Mouse (Mus musculus) heart, adult 11 months (tissue): ENCODE data around the gene E130114P18Rik.
A peak's percentile ranks its signal among the peaks of the same experiment; 100 is the strongest.

ENCODE experiments used
- DNase-seq: peaks from one replicate; pipeline ENCODE4 v3.0.0; 2022

The E130114P18Rik gene

DNA sequence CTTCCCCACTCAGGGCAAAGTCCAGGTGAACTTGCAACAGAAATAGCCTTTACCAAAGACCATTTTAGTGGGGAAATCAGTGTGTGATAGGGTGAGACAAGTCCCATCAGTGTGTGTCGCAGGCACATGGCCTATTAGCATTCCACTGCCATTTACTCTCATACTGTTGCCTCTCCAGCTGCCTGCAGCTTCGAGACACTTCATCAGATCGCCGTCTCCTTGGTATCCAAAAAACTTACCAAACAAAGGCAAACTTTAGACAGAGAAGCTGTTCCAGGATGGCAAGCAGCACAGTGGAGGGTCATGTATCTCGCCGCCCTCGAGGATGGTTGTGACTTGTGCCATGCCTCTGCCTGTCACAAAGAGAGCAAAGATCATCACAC lies 87.5 kb downstream of the E130114P18Rik start:
- DNase-seq, result no peak

DNA sequence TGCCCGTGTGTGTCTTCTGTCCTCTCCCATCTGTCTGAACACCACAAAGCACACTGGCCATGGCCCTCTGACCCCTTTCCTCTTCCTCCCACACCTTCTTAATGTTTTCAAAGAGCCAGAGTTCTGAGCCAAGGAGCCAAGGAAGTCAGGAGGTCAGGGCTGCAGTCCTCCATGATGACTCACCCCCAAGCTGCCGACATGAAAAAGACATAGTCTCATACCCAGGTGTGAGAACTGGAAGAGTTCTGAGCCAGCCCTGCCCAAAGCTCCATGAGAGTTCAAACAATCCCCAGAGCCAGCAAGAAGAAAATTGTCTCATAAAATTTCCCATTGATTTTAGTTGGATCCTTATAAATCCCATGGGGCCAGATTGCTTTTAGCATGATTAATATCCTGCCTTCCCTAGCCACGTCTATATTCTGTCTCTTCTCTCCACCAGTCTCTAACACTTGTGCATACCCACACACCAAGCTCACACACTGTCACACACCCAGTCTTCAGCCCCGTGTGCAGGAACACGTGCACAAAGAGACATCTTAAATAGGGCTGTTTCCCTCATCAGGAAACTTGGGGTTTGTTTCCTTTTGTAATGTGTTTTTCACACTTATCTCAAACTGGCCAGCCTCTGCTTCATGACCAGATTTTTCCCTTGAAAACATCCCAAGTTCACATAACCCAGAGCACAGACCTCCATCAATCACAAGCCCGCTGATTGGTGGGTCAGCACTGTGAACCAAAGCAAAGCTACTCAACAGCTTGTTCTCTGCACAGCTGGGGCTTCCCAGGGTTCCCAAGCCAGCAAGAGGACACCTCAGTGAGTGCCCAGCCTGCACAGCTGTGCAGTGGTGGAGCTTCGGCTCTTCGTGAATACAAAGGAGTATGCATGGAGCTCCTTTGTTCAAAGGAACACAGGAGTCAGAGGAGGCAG lies 88.2 kb downstream of the E130114P18Rik start:
- DNase-seq, result peak; percentile 99

DNA sequence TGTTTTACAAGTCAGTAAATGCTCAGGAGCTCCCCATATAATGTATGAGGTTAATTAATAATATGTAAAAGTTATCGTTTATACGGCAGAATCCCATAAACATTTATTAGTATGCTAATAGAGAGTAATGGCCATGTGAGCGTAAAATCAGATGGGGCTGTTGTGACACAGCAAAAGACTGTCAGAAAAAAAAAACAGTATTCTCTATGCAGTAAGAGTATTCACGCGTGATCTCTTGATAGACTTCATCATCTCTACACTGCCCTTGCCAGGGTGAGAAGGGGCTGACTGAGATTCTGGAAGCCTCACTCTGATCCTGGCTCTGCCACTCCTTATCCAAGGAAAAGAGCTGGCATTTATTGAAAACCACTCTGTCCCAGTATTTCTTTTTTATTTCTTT lies 91.9 kb downstream of the E130114P18Rik start:
- DNase-seq, result peak; percentile 15

DNA sequence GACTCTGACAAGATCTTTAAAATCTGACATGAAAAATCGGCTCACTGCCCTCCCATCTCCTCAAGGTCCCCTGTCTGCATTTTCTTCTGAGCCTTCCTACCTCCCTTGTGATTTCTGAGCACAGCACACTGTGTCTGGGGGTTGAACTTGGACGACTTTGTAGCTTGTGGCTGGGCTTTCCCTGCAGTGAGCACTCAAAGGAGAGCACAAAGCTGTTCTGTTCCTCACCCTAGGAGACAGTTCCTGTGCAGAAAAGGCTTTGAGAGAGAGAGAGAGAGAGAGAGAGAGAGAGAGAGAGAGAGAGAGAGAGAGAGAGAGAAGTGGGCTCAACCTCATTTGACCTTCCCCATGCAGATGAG lies 101.3 kb downstream of the E130114P18Rik start:
- DNase-seq, result no peak

DNA sequence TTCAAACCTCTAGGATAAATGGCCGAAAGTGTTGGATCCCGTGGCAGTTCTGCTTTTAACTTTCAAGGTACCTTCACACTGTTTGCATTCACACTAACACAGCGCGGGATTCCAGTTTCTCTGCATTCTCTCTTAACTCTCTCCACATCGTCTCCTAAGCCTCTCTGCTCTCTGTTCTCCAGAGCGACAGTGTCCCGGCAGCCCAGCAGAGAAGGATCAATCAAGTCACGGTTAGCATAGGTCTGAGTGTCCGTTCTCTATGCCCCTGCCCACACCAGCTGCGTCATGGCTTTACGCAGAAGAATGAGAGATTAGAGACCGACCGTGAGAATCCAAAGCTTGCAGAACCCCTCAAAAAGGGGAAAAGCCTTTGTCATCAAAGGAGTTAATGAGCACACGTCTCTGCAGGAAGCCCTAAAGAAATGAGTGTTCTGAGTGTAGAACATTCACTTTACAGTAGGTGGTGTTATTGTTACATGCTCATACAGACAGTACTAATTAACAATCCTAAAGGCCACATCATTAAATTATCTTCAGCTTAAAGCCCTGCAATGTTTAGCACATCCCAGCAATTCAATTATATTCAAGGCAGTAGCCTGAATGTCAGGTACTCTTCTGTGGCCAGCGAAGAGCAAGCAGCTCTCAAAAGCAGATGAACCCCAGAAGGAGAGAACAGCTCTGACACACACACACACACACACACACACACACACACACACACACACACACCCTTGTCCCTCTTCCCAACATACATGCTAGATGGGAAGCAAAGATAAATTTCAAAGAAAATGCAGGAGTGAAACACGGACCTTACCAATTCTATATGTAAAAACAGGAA lies 101.9 kb downstream of the E130114P18Rik start:
- DNase-seq, result no peak

DNA sequence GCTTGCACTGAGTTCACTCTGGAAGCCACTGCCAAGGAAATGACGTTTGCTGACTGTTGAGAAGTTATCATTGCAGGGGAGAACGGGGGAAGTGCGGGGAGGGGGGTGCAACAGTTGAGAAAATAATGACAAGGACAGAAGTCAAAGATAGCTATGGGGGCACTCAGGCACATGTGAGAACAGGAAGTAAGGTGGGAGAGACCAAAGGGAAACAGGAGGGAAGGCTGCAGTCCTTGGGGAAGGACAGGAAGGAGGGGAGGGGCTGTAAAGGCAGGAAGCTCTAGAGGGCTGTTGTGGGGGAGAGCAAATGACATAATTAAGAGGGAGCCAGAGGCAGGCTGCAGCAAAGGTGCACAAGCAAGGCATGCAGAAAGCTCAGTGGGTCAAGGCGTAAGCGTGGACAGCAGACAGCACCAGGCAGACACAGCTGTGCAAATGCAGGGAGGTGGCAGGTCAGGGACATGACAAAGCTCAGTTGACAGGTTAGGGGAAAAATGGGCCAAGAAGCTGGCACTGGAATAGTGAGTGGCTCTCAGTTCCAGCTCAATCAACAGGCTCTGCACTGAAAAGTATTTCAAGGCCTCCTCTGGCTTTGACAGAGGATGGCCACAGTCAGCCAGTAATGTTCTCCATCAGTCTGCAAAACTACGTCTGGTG lies 103.9 kb downstream of the E130114P18Rik start:
- peak; percentile 95 for DNase-seq

DNA sequence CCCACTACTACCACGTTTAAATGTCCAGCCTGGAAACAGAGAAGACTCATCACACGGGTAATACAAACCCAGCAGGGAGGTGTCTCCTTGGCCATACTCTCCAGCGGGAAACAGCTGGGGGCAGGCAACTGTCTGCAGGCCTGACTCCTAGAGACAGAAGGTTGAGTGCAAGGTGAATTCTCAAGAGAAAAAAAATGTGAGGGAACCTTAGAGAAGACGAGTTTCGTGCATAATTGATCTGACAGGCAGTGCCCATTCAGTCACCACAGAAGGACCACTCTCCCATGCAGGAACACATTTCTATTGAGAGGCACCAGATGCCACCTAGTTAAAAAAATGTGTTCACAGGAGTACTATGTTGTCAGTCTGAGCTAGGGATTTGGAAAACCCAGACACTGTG lies 105.4 kb downstream of the E130114P18Rik start:
- no peak for DNase-seq

DNA sequence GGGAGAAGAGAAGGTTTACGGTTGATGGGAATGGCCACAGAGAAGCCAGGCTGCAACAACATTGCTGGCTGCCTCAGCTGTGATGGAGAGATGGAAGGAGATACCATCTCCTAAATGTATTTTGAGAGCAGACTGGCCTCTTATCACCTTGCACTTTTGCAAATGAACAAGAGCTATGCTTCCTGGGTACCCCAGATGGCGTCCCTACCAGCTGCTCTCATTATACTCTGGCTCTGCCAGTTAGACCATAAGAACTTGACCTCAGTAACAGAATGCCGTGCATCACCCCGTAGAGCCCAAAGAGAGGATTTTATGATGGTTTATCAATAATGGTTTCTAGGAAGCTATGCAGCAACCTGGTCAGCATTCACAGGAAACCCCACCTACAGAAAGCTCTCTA lies 106.0 kb downstream of the E130114P18Rik start:
- no peak for DNase-seq

DNA sequence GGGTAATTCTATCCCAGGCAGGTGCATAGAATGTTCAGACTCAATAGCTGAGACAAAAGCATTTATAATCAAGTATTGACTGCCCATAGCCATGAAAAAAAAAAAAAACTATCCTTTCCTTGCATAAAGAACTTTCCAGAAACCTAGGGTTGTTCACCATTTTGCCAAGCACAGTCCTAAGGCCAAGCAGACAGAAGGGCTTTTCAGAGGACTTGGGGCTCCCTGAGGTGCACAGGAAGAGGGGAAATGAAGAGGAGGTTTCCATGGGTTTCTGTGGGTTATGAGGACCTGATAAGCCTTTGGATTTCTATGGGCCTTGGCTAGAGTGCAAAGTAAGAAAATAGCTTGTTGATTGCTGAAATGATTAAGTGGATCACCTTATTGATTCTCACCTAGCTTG lies 107.5 kb downstream of the E130114P18Rik start:
- no peak for DNase-seq

DNA sequence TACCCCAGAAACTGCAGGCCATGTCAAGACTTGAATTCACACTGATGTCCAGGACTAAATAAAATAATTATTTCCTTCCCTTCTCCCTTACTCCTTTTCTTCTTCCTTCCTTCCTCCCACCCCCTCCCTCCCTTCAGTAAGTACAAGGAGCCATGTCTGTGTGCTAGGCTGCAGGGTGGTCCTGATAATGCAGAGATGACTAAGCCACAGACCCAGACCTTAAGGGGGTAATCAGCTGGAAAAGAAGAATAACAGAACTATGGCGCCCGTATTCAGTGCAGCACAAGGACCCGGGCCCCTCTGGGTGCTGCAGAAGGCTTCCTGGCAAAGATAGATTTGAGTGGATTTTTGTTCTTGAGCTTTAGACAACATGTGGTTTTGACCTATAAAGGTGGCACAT lies 108.1 kb downstream of the E130114P18Rik start:
- no peak for DNase-seq

DNA sequence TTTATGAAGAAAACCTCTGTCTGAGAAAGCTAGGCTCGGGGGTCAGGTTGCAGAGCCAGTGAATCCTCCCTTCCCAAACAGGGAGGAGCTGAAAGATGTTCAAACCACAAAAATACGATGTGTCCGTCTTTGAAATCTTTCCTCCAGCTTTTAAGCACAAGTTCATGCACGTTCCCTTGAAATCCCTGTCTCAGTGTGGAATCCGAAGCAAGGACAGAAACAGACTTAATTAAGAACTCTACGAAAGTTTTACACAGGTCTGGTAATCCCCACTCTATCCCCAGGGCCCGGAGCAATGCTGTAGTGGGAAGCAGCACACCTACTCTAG lies 112.5 kb downstream of the E130114P18Rik start:
- no peak for DNase-seq

DNA sequence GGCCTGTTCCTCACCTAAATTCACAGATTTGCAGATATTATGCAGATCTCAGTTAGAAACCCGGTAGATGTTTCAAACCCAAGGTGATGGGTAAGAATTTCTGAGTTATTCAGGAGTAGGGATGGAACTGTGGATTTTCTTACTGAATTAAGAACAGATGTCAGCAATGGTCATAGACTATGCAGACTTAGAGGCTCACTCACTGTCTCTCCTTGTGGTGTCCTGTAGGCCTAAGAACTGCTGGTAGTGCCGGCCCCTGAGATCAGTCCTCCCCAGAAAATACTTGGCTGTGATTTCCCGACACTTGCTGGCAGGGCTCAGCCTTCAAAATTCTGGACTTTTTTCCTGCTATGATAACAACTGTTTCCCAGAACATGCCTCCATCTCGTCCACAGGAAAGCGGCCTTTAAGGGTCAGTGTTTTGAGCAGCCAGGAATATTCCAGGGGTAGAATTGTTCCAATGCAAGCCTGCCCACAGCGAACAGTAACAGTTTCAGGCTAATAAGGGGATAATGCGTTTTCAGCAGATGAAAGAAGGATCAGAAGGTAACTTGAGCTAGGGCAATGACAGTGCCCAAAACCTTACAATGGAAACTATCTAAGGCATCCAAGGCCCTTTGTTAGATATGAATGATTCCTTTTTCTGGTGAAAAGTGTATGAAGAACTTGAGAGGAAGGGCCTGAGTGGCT lies 113.0 kb downstream of the E130114P18Rik start:
- DNase-seq, result peak; percentile 91

DNA sequence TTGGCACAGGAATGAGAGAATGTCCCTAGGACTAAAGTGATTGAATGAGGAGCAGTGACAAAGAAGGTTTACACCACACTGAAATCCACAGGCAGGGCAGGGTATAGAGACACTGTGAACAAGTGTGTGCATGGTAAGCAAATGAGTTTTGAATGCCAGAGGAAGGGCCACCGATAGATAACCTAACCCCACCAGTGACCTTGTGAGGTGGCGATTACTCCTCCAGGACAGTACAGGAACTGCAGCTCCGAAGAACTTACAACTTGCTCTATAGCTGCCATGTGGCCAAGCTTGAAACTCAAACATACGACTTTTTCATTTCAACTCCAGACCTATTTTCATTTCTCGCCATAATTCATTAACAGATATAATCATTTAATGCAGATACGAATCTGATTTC lies 114.0 kb downstream of the E130114P18Rik start:
- no peak for DNase-seq

DNA sequence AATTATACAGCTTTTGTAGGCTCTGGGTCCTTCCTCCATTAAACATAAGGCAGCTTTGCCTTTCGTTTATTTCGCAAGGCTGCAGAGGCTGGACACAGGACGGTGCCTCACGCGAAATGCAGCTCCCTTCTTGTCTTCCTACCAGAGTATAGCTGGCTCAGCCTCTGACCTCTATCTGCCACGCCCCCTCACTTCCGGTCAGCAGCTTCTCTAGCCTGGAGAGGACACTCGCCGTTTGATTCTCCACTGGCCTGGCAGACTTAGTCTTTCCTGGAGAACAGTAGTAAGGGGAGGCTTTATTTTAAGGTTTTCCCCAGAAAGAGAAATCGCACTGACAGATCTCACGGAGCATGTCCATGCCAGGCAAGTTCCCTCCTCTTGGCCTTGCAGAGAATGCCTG lies 115.0 kb downstream of the E130114P18Rik start:
- peak; percentile 96 for DNase-seq

DNA sequence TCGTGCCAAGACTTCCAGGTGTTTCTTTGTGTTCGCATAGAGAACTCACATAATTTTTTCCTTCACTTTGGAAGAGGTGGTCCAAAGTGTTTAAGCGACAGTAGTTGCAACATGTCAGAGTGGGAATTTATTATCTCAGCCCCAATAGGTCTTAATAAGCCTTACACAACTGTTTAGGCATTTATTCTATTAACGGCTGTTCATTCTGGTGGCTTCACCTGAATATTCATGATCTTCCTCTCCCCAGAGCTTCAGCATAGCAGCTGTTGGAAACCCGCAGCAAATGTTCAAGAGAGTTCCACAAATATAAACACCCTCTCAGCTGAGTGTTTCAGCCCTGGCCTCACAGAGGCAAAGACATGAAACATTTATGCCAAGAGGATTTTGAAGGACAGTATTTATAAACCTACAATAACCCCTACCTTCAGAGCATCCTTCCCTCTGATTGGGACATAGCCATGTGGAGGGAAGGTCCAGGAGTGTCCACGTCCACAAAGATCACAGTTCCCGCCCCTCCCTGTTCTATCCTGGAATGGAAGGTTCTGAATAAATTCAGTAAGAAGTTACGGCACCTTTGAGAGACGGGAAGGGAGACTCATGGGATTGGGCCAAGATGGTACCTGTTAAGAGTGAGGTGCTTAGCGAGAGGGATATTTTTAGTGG lies 116.1 kb downstream of the E130114P18Rik start:
- no peak for DNase-seq

DNA sequence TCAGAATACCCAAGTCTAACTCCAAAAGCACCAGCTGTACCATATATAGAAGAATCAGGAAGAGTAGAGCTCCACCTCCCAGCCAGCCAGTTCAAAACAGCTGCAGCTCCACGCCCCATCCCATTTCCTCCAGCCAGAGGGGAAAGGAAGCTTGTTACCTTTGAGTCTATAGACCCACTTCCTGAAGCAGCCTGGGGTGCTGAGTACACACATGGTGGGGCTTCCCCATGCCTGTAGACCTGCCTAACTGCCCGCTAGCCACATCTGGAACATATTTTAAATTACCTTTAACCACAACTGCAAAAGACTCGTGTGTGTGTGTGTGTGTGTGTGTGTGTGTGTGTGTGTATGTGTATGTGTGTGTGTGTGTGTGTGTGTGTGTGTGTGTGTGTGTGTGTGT lies 120.3 kb downstream of the E130114P18Rik start:
- DNase-seq, result peak; percentile 93

DNA sequence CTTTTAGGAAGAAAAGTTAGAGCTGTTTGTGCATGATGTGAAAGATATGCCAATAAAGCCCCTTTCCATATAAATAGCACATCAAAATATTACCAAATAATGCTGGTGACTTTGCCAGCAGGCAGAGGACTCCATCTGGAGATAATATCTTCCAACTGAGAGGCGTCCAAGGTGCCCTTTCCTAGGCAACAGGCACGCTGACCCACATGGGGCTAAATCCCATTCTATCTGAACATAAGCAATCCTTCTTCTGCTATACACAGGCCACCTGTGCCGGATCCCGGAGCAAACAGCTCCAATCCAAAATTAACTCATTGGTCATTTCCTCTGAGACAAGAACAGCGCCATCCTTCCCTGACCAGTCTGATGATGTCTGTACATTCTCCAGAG lies 128.3 kb downstream of the E130114P18Rik start:
- no peak for DNase-seq

DNA sequence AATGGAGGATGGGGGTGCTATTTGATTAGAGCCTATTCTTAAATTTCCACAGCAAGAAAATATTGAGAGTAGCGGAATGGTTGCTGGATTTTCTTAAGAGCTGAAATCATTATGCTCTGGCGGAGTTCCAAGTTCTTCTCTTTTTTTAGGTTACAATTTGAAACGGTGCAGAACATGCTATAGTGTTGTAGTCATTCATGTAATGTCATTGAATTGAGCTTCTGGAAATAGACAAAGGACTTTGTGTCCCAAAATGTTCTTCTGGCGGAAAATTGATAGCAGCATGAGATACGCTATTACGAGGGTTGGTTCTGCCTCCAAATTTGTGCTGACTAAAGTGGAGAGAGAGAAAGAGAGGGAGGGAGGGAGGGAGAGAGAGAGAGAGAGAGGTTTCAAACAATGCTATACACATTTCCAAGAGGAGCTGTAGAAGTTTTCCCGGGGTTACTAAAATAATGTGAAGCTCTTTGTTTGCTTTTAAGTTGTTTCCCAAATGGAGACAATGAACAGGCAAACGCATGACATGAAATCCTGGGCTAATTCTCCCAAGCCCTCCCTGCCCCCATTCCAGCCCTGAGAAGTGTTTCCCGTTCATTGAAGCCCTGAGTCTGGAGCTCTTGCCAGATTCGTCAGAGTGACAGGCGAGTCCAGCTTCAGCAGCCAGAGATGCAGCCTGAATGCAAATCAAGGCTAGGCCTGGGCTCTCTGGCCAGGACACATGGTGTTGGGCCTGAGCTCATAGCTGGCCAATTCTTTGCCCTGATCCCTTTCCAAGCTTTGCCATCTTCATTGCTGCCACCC lies 128.9 kb downstream of the E130114P18Rik start:
- DNase-seq, result peak; percentile 95

DNA sequence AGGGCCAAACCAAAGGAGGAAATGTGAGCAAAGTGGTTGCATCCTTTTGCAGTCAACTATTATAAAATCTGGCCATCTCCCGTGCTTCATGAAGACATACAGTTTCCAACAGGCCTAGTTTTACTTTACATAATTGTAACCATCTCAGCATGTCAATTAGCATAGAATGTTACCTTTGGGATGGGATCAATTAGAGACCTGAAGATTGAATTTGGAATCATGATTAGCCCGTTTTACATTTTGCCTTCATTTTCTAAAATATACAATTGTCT lies 129.5 kb downstream of the E130114P18Rik start:
- no peak for DNase-seq

DNA sequence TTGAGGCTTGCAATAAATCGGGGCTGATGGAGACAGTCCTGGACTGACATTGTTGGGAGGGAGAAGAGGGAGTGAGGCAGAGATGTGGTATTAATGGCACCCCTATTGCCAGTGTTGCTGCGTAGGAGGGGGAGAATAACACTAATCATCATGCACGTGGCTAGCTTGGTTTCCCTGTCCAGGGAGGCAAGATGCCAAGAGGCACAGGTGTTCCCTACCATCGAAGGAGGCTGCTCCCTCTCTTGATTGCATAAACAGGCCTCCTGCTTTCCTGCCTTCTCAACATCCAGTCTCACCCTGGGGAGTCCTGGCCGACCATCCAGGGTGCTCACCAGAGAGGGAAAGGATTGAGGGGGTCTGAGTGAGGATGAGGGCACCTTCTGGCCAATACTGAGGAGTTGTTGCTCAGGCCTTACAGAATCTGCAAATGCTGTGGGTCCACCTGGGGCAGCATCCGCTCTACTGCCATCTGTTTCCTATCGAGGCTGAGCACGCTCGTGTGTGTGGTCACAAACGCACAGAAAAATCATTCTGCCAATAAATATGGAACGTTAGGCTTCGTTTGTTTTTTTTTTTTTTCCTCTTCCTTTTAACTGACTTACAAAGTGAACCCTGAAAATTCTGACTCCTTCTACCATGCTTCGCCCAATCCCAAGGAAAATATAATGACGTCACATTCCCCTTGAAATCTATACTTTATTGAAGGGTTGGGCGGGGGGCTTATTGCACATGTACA lies 130.0 kb downstream of the E130114P18Rik start:
- DNase-seq, result peak; percentile 93

DNA sequence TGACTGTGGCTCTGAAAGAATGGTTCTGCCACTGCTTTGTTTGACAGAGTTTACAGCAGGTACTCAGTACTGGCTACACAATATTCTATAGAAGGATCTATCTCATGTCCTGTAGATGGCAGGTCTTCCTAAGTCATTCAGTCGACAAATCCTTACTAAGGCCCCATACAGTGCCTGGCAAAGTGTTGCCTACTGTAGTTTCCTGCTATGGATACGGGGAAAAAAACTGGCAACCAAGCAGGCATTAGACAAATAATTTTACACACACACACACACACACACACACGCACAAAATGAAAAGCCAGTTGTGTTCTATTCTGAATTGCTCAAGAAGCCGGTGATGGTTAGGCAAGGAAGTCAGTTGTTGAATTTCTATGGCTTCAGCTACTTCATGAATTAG lies 130.6 kb downstream of the E130114P18Rik start:
- no peak for DNase-seq
